Mouse (Mus musculus): ENCODE measurements around the gene Mcur1. TPM values are rescaled to one million over a fixed set of nuclear protein-coding genes. Genes with fewer than 3 reads are reported as not detected.

Gene Mcur1
- total and polyA plus RNA-seq, 3 experiments: 29.0 to 51.6 (median 40.7) TPM

- peak; percentile 74 for DNase-seq
Observed at GRCm38 (mm10) chr13:43565346-43565745, 5.4 kb upstream of the Mcur1 start.

- no peak for DNase-seq
Observed at GRCm38 (mm10) chr13:43564733-43565132, 4.7 kb upstream of the Mcur1 start.

GRCm38 (mm10) chr13:43562726-43563125 lies 2.7 kb upstream of the Mcur1 start:
- no peak for DNase-seq

GRCm38 (mm10) chr13:43560458-43561411 lies 744 bp upstream of the Mcur1 start:
- DNase-seq: peak; percentile 74

GRCm38 (mm10) chr13:43558959-43559358 lies 1.0 kb downstream of the Mcur1 start:
- no peak for DNase-seq

- DNase-seq: no peak
Observed at GRCm38 (mm10) chr13:43558357-43558756, 1.6 kb downstream of the Mcur1 start.

- no peak for DNase-seq
Observed at GRCm38 (mm10) chr13:43556913-43557542, 3.0 kb downstream of the Mcur1 start.

GRCm38 (mm10) chr13:43555321-43555720 lies 4.7 kb downstream of the Mcur1 start:
- no peak for DNase-seq

- DNase-seq: no peak
Observed at GRCm38 (mm10) chr13:43554827-43555226, 5.2 kb downstream of the Mcur1 start.

GRCm38 (mm10) chr13:43550676-43551075 lies 9.3 kb downstream of the Mcur1 start:
- DNase-seq: no peak

GRCm38 (mm10) chr13:43549870-43550269 lies 10.1 kb downstream of the Mcur1 start:
- no peak for DNase-seq

- DNase-seq: no peak
Observed at GRCm38 (mm10) chr13:43549078-43549698, 10.8 kb downstream of the Mcur1 start.

GRCm38 (mm10) chr13:43548617-43549016 lies 11.4 kb downstream of the Mcur1 start:
- DNase-seq: no peak

GRCm38 (mm10) chr13:43546861-43547260 lies 13.1 kb downstream of the Mcur1 start:
- peak; percentile 80 for DNase-seq

GRCm38 (mm10) chr13:43540205-43540815 lies 19.7 kb downstream of the Mcur1 start:
- no peak for DNase-seq

- peak; percentile 31 for DNase-seq
Observed at GRCm38 (mm10) chr13:43539409-43539808, 20.6 kb downstream of the Mcur1 start.

GRCm38 (mm10) chr13:43537854-43538253 lies 22.1 kb downstream of the Mcur1 start:
- DNase-seq: no peak

- no peak for DNase-seq
Observed at GRCm38 (mm10) chr13:43534015-43534414, 26.0 kb downstream of the Mcur1 start.

- peak; percentile 29 for DNase-seq
Observed at GRCm38 (mm10) chr13:43530832-43531693, 28.9 kb downstream of the Mcur1 start.

GRCm38 (mm10) chr13:43530129-43530831 lies 29.7 kb downstream of the Mcur1 start:
- DNase-seq: no peak

GRCm38 (mm10) chr13:43526289-43526688 lies 33.7 kb downstream of the Mcur1 start:
- DNase-seq: no peak
